Mouse (Mus musculus) intestine, embryonic 16.5 days (tissue): ENCODE data around the gene Degs2. TPM values are rescaled to one million over a fixed set of nuclear protein-coding genes. Genes with fewer than 3 reads are reported as not detected.
A peak's percentile ranks its signal among the peaks of the same experiment; 100 is the strongest.

Source experiments
- ATAC-seq: fragments of 200-750 bp; cut with Nextera tagmentation; 2 replicates; pipeline ENCODE4 v1.8.0; 2017; ENCODE audit warnings: moderate TSS enrichment, moderate library complexity
- H3K27ac ChIP-seq: fragments of 300-500 bp; sonication (generic); 2 replicates; pipeline ENCODE4 v1.5.1; 2014; ENCODE audit warnings: mild to moderate bottlenecking, low read length
- H3K27me3 ChIP-seq: fragments of 300-500 bp; sonication (generic); replicated peaks from 2 replicates; pipeline ENCODE4 v1.6.1; 2014; ENCODE audit warnings: low read length, control low read depth, mixed read lengths; ENCODE audit not compliant: control insufficient read depth, insufficient read depth
- H3K36me3 ChIP-seq: fragments of 300-500 bp; sonication (generic); 2 replicates; pipeline ENCODE4 v1.6.1; 2014; ENCODE audit warnings: low read length, control low read depth; ENCODE audit not compliant: control insufficient read depth, insufficient read depth
- H3K4me1 ChIP-seq: fragments of 300-500 bp; sonication (generic); 2 replicates; pipeline ENCODE4 v1.6.1; 2014; ENCODE audit warnings: low read length, control low read depth, mixed read lengths; ENCODE audit not compliant: control insufficient read depth, insufficient read depth
- H3K4me2 ChIP-seq: fragments of 300-500 bp; sonication (generic); 2 replicates; pipeline ENCODE4 v1.6.1; 2014; ENCODE audit warnings: low read depth, low read length, control low read depth
- H3K4me3 ChIP-seq: fragments of 300-500 bp; sonication (generic); 2 replicates; pipeline ENCODE4 v1.5.1; 2014; ENCODE audit warnings: mild to moderate bottlenecking, low read length
- H3K9ac ChIP-seq: fragments of 300-500 bp; sonication (generic); 2 replicates; pipeline ENCODE4 v1.6.1; 2014; ENCODE audit warnings: low read depth, low read length
- H3K9me3 ChIP-seq: fragments of 300-500 bp; sonication (generic); 2 replicates; pipeline ENCODE4 v1.6.1; 2016; ENCODE audit warnings: low read length, control low read depth; ENCODE audit not compliant: control insufficient read depth
- WGBS: fragments of 180-500 bp; shearing (Covaris S2); extraction: QIAGEN DNeasy Blood & Tissue Kit; methylation state at CpG from one replicate; pipeline ENCODE4 v1.1.7; 2014; 5-methylcytosine and 5-hydroxymethylcytosine counted together
- polyA plus RNA-seq: library from polyadenylated mRNA; unstranded; fragments of >200 nt; fragmentation: Nextera tagmentation; extraction: Ambion mirVana; gene quantifications from 2 replicates; pipeline ENCODE4 v1.2.1, GENCODE M21; 2015

Degs2 gene
- polyA plus RNA-seq, 1 experiment from 2014 or later: 161 TPM

- H3K27ac ChIP-seq: peak overlapping the region; percentile 72; the same call in 1 of the 2 replicates
- WGBS: 67% methylated on average over 6 of the region's 6 CpGs
Measured at GRCm38 (mm10) chr12:108709386-108709785, 7.3 kb upstream of the Degs2 start.

GRCm38 (mm10) chr12:108706129-108706528, 4.0 kb upstream of the Degs2 start:
- Histone ChIP-seq H3K36me3 (no peaks in the 10 kb centered on the region), H3K9me3 (no peaks in the 10 kb centered on the region), H3K27ac (no peak overlapping the region), H3K4me2 (no peak overlapping the region), H3K4me3 (no peak overlapping the region), H3K27me3 (peaks cover 11% of the 10 kb centered on the region; the same call in 1 of the 2 replicates), H3K9ac (no peak overlapping the region), H3K4me1 (peaks cover 13% of the 10 kb centered on the region; the same call in 1 of the 2 replicates)
- ATAC-seq: no peak
- WGBS: 44% methylated on average over 7 of the region's 7 CpGs

More at GRCm38 (mm10) chr12:108709386-108709785, 7.3 kb upstream of the Degs2 start:
- H3K4me2 ChIP-seq: no peak overlapping the region
- ATAC-seq: 0 out of 2 replicates have a peak, but pooled peaks have one; percentile 36
- H3K4me3 ChIP-seq: no peak overlapping the region
- H3K4me1 ChIP-seq: peaks cover 9% of the 10 kb centered on the region; the same call in 1 of the 2 replicates
- H3K27me3 ChIP-seq: no peaks in the 10 kb centered on the region
- no peaks in the 10 kb centered on the region for H3K9me3 ChIP-seq
- H3K9ac ChIP-seq: no peak overlapping the region
- H3K36me3 ChIP-seq: no peaks in the 10 kb centered on the region

- Histone ChIP-seq H3K4me2 (no peak overlapping the region), H3K9ac (no peak overlapping the region), H3K4me1 (peaks cover 13% of the 10 kb centered on the region; the same call in 1 of the 2 replicates), H3K27ac (no peak overlapping the region), H3K4me3 (no peak overlapping the region), H3K36me3 (no peaks in the 10 kb centered on the region), H3K9me3 (no peaks in the 10 kb centered on the region), H3K27me3 (peaks cover 12% of the 10 kb centered on the region; the same call in 1 of the 2 replicates)
- no peak for ATAC-seq
- WGBS: 78% methylated on average over 6 of the region's 6 CpGs
Measured at GRCm38 (mm10) chr12:108705486-108705885, 3.4 kb upstream of the Degs2 start.

GRCm38 (mm10) chr12:108701221-108701620, 894 bp downstream of the Degs2 start:
- Histone ChIP-seq H3K27ac (peak overlapping the region; percentile 93), H3K4me2 (peak overlapping the region; percentile 59), H3K4me3 (peak overlapping the region; percentile 58), H3K9me3 (no peaks in the 10 kb centered on the region), H3K27me3 (peaks cover 12% of the 10 kb centered on the region; the same call in 1 of the 2 replicates), H3K4me1 (peaks cover 19% of the 10 kb centered on the region), H3K36me3 (no peaks in the 10 kb centered on the region), H3K9ac (peak overlapping the region; percentile 75)
- 31% methylated on average over 2 of the region's 2 CpGs for WGBS
- no peak for ATAC-seq

- Histone ChIP-seq H3K4me2 (peak overlapping the region; percentile 59), H3K9me3 (no peaks in the 10 kb centered on the region), H3K4me3 (peak overlapping the region; percentile 58), H3K9ac (peak overlapping the region; percentile 75), H3K36me3 (no peaks in the 10 kb centered on the region), H3K27me3 (peaks cover 12% of the 10 kb centered on the region; the same call in 1 of the 2 replicates), H3K4me1 (peaks cover 30% of the 10 kb centered on the region), H3K27ac (peak overlapping the region; percentile 93)
- WGBS: 58% methylated on average over 5 of the region's 5 CpGs
- no peak for ATAC-seq
Measured at GRCm38 (mm10) chr12:108700037-108700436, 2.1 kb downstream of the Degs2 start.

GRCm38 (mm10) chr12:108699576-108699975, 2.5 kb downstream of the Degs2 start:
- Histone ChIP-seq H3K4me3 (peak overlapping the region; percentile 58), H3K4me1 (peaks cover 32% of the 10 kb centered on the region), H3K9ac (peak overlapping the region; percentile 75), H3K36me3 (no peaks in the 10 kb centered on the region), H3K9me3 (no peaks in the 10 kb centered on the region), H3K27ac (peak overlapping the region; percentile 93), H3K4me2 (peak overlapping the region; percentile 59), H3K27me3 (peaks cover 12% of the 10 kb centered on the region; the same call in 1 of the 2 replicates)
- peak; percentile 4; the same call in 1 of the 2 replicates for ATAC-seq
- WGBS: 54% methylated on average over 10 of the region's 10 CpGs

GRCm38 (mm10) chr12:108698697-108699471, 3.2 kb downstream of the Degs2 start:
- H3K4me2 ChIP-seq: peak overlapping the region; percentile 26
- H3K9ac ChIP-seq: peak overlapping the region; percentile 39
- H3K27me3 ChIP-seq: peaks cover 12% of the 10 kb centered on the region; the same call in 1 of the 2 replicates
- peak overlapping the region; percentile 21 for H3K4me3 ChIP-seq
- H3K36me3 ChIP-seq: no peaks in the 10 kb centered on the region
- no peaks in the 10 kb centered on the region for H3K9me3 ChIP-seq
- ATAC-seq: peak; percentile 69
- 53% methylated on average over 11 of the region's 11 CpGs for WGBS
- peak overlapping the region; percentile 93 for H3K27ac ChIP-seq
- peaks cover 34% of the 10 kb centered on the region for H3K4me1 ChIP-seq

GRCm38 (mm10) chr12:108694223-108694622, 7.9 kb downstream of the Degs2 start:
- peak; percentile 23 for ATAC-seq
- Histone ChIP-seq H3K27me3 (no peaks in the 10 kb centered on the region), H3K4me2 (peak overlapping the region; percentile 32), H3K9ac (no peak overlapping the region), H3K4me3 (no peak overlapping the region), H3K9me3 (no peaks in the 10 kb centered on the region), H3K4me1 (peaks cover 48% of the 10 kb centered on the region), H3K27ac (peak overlapping the region; percentile 88), H3K36me3 (no peaks in the 10 kb centered on the region)
- 93% methylated on average over 1 of the region's 1 CpGs for WGBS

- H3K4me3 ChIP-seq: no peak overlapping the region
- no peaks in the 10 kb centered on the region for H3K9me3 ChIP-seq
- H3K4me1 ChIP-seq: peaks cover 52% of the 10 kb centered on the region
- 54% methylated on average over 2 of the region's 2 CpGs for WGBS
- ATAC-seq: no peak
- H3K9ac ChIP-seq: peak overlapping the region; percentile 25; the same call in 1 of the 2 replicates
- H3K27me3 ChIP-seq: no peaks in the 10 kb centered on the region
- no peaks in the 10 kb centered on the region for H3K36me3 ChIP-seq
- peak overlapping the region; percentile 52; the same call in 1 of the 2 replicates for H3K27ac ChIP-seq
- H3K4me2 ChIP-seq: no peak overlapping the region
Measured at GRCm38 (mm10) chr12:108693592-108693991, 8.5 kb downstream of the Degs2 start.
